Mouse (Mus musculus): ENCODE measurements around the gene Alcam.

- TF ChIP-seq GATA1 (IDR thresholded peaks at IDR 0.05; ENCODE audit: borderline replicate concordance, low read length) = no peak
- no peak for TF ChIP-seq FLI1 (IDR thresholded peaks at IDR 0.05; ENCODE audit: low read length)
Measured at GRCm38 (mm10) chr16:52229446-52229845, 224.4 kb downstream of the Alcam start.
